16 mouse cellular contexts compared by ENCODE assay signal in the genomic region with DNA sequence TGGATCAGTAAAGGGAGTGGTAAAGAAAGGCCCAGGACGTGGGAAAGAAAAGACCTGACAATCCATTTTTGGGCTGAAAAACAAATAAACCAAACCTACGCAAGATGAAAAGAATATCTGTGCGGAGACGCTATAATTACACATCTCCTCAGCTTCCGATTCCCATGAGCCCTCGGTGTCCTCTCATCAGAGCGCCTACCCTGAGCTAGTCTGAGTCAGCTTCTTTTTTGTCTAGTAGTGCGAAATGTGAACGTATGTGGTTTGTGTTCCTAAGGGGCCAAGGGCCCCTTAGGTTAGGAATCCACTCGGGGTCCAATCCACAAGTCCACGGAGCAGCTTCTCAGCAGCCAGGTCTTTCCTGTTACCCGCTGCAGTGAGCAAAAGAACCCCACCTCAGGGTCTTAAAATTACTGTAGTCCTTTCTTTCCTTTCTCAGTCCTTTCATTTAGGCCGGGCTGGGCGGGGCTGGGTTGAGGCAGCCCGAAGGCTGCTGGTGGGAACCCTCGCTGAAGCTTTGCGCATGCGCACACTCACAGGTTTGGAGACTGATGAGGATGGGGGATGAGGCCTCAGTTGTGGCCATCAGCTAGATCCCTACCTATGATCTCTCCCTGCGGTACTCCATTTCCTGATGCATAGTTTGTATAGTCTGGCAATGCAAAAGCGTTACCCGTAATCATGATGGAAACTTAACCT. TPM values are rescaled to one million over a fixed set of nuclear protein-coding genes. Genes with fewer than 3 reads are reported as not detected.
"Had no signal": no experiment of that assay in that cellular context is flagged by ENCODE, and none has a peak within 500 bp of the region (broad histone marks: within the 10 kb centered on the region; RNA-seq: fewer than 3 reads in every experiment).

No protein-coding gene starts in this region.

- H3K4me1 ChIP-seq: liver, embryonic 12.5 days had no signal

- ATAC-seq: liver, embryonic 12.5 days; midbrain, embryonic 16.5 days had no signal

- H3K9ac ChIP-seq: kidney, embryonic 15.5 days; limb, embryonic 15.5 days; liver, embryonic 12.5 days; lung, embryonic 14.5 days; neural tube, embryonic 13.5 days; stomach, embryonic 15.5 days had no signal

- H3K27ac ChIP-seq: kidney, embryonic 15.5 days; limb, embryonic 15.5 days; liver, embryonic 12.5 days; midbrain, embryonic 10.5 days; neural tube, embryonic 13.5 days; stomach, embryonic 15.5 days had no signal

- H3K36me3 ChIP-seq: kidney, embryonic 15.5 days; limb, embryonic 15.5 days; liver, embryonic 12.5 days; midbrain, embryonic 10.5 days; neural tube, embryonic 13.5 days; stomach, embryonic 15.5 days had no signal

- H3K4me3 ChIP-seq: kidney, embryonic 15.5 days; limb, embryonic 15.5 days; liver, embryonic 12.5 days; midbrain, embryonic 10.5 days; neural tube, embryonic 13.5 days; stomach, embryonic 15.5 days had no signal

- H3K9me3 ChIP-seq: kidney, embryonic 15.5 days; limb, embryonic 15.5 days; liver, embryonic 12.5 days; midbrain, embryonic 10.5 days; neural tube, embryonic 13.5 days; stomach, embryonic 15.5 days had no signal

- DNase-seq: kidney, adult 2 months; kidney, postnatal 14 days; lung, embryonic 14.5 days; lung, postnatal 10 days; right cerebral cortex, adult 18-20 months; thymus, postnatal 14 days had no signal

- H3K27me3 ChIP-seq: kidney, embryonic 15.5 days; limb, embryonic 15.5 days; liver, embryonic 12.5 days; neural tube, embryonic 13.5 days; stomach, embryonic 15.5 days had no signal

- H3K4me2 ChIP-seq: kidney, embryonic 15.5 days; limb, embryonic 15.5 days; liver, embryonic 12.5 days; lung, embryonic 14.5 days; neural tube, embryonic 13.5 days; stomach, embryonic 15.5 days had no signal

RNA-seq across cellular contexts. Expression of gene Rab44, which starts 48.6 kb away (rescaled TPM):
- total RNA-seq: left cerebral cortex, adult 18-20 months; left cerebral cortex, postnatal 14 days had no signal
- polyA plus RNA-seq: limb, embryonic 11.5 days had no signal
